Mouse (Mus musculus): ENCODE measurements around the gene Alox12b.

Alox12b gene

DNA sequence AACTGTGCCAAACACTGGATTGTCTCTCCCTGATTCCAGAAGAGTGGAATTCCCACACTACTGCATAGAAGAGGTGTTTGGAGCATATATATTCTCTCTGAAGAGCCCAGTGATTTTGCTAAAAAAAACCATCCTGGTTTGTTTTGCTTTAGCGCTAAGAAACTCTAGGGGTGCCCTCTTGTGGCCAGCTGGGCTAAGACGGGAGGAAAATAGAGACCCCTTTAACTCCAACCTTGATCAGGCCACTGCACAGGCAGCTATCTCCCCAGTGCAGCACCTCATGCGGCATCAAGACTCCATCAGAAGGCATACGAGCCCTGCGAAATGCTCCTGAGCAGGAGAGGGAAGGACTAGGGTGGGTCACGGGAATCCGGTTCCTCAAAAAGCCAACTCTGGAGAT, 6.3 kb upstream of the Alox12b start:
- in situ Hi-C loops (cut with MboI; ENCODE audit: low pct_unique_long_range_greater_than_20kb in 1 of 2, low sequenced_read_pairs in 2 of 2, unreplicated experiment in 1 of 2): no loop called here

DNA sequence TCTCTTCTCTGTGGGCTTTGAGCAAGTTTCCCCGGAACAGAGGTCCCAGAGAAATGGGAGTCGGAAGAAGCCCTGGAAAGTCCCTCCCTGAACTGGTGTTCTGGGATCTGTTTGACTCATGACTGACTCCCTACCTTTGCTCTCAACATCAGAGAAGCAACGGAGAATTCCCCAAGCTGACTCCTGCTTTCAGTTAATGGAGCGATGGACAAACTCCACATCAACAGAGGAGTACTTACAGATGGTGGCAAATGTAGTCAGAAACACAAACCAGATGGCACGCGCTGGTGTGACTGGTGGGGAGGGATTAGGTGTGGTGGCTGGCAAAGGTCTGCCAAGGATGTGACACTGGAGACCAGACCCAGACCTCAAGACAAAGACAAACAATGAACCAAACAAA, 5.8 kb upstream of the Alox12b start:
- in situ Hi-C loops (cut with MboI; ENCODE audit: low pct_unique_long_range_greater_than_20kb in 1 of 2, low sequenced_read_pairs in 2 of 2, unreplicated experiment in 1 of 2): no loop called here

DNA sequence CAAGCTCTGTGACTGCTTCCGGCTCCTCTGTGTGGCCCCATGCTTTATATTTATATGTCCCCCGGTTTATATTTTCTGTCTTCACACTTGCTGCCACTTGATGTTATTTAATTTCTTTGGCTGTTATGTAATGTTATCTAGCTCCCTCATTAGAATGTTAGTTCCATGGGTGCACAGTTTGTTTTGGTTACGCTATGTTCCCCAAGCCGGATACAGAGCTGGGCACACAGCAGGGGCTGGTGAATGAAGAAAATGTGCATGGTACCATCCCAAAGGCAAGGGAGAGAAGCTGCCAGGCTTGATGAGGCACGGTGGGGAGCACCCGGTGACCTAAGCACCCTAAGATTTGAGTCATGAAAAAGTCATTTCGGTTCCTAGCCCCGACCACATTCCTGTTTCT, 3.0 kb upstream of the Alox12b start:
- in situ Hi-C loops (cut with MboI; ENCODE audit: low pct_unique_long_range_greater_than_20kb in 1 of 2, low sequenced_read_pairs in 2 of 2, unreplicated experiment in 1 of 2): no loop called here

DNA sequence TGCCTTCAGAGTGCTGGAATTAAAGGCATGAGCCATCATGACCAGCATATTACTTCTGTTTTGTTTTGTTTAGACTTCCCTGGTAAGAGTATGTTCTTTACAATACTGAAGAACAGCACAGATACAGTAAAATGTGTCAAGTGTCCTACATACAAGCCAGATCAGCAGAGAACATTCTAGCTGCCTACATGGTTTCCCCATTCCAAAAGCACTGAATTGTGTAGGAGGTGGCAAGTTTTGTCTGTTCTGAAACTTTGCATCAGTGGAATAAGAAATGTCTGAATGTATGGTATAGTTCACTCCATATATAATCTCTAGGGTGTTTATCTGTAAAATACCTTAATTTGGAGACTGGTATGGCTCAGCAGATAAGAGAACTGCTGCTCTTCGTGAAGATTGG, 1.4 kb upstream of the Alox12b start:
- in situ Hi-C loops (cut with MboI; ENCODE audit: low pct_unique_long_range_greater_than_20kb in 1 of 2, low sequenced_read_pairs in 2 of 2, unreplicated experiment in 1 of 2): no loop called here

DNA sequence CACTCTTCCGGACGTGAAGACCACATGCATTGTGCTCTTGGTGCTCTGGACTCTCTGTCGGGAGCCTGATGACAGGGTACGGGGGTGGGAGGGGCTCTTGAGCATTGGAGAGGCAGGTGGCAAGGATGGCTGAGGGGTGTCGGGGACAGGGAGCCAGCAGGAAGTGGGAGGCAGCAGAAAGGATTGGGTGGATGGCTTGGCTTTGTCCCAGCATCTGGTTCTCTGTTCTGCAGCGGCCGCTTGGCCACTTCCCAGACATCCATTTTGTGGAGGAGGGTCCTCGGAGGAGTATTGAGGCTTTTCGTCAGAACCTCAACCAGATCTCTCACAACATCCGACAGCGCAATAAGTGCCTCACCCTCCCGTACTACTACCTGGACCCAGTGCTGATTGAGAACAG, 12.5 kb downstream of the Alox12b start:
- in situ Hi-C loops (cut with MboI; ENCODE audit: low pct_unique_long_range_greater_than_20kb in 1 of 2, low sequenced_read_pairs in 2 of 2, unreplicated experiment in 1 of 2): no loop called here

DNA sequence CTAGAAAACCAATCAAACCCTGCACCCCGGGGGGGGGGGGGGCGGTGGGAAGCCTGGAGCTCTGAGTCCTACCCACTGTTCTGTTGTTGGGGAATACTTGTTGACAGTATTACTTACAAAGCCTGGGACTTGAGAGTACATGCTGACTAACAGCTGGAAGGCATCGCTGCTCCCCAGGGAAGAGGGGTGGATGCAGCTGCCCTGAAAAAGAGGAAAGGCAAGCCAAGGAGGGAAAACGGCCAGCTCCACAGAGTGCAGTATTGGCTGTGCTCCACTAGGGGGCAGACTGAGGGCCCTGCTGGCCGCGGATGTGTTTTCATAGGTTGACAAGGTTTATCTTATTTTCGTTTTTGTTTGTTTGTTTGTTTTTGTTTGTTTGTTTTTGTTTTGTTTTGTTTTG, 14.8 kb downstream of the Alox12b start:
- in situ Hi-C loops (cut with MboI; ENCODE audit: low pct_unique_long_range_greater_than_20kb in 1 of 2, low sequenced_read_pairs in 2 of 2, unreplicated experiment in 1 of 2): no loop called here

DNA sequence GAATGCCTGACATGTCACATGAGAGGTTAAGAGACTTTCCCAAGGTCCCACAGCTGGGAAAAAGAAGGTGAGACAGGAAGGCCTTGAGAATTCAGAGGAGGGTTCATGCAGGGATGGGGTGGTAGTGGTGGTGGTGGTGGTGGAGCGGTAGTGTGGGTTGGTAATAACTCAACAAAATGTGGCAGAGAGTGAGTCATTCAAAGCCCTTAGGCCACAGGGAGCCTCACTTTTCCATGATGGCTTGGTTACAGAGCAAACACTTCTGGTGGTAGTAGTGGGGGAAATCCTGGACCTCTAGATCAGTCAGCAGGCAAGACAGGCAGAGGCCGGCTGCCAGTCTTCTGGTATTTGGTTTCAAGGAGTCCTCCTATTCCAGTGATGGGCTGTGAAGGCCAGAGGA, 15.8 kb downstream of the Alox12b start:
- in situ Hi-C loops (cut with MboI; ENCODE audit: low pct_unique_long_range_greater_than_20kb in 1 of 2, low sequenced_read_pairs in 2 of 2, unreplicated experiment in 1 of 2): no loop called here

DNA sequence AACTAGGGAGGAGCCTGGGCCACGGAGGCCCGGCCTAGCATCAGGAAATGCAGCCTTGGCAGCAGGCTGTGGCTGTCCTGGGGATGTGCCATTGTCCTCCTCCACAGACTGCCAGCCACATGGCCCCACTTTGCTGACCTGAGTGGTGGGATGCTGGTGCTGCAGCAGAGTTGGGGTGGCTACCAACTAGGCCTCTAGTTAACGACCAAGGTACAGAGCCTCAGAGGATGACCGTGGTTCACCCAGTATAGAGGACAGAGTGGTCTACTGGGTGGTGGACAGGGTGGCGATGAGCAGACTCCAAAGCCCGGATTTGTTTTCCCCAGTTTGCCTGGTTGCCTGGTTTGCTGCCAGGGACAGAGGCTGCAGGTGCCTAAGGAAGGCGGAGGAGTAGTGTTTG, 17.9 kb downstream of the Alox12b start:
- in situ Hi-C loops (cut with MboI; ENCODE audit: low pct_unique_long_range_greater_than_20kb in 1 of 2, low sequenced_read_pairs in 2 of 2, unreplicated experiment in 1 of 2): no loop called here

DNA sequence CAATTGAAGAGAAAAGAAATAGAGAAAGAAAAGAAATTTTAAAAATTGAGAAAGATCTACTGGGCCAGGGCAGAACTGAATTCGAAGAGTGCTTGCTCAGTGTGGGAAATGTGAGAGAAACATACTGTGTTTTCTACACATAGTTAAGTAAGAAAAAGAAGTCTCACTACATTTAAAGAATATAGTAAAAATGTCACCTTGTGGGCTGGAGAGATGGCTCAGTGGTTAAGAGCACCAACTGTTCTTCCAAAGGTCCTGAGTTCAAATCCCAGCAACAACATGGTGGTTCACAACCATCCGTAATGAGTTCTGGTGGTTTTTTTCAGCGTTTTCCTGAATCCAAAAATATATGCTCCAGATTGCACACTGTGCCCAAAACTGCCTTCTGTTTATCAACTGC, 21.7 kb downstream of the Alox12b start:
- in situ Hi-C loops (cut with MboI; ENCODE audit: low pct_unique_long_range_greater_than_20kb in 1 of 2, low sequenced_read_pairs in 2 of 2, unreplicated experiment in 1 of 2): no loop called here

DNA sequence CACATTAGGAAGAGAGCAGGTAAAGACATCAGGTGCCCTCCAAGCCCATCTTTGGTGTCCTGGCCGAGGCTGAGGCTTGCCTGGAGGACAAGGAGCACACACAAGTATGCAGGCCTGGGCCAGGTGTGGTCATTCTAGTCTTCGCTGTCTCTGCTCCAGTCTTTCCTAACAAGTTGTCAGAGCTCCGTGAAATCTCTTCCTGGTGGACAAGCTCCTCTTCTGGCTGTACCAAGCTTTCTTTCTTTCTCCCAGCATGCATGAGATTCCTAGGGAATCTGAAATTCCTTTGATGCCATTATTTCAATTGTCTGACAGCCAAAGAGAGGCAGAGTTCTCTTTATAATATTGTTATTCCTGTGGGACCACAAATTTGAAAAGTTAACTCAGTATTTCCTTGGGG, 22.7 kb downstream of the Alox12b start:
- in situ Hi-C loops (cut with MboI; ENCODE audit: low pct_unique_long_range_greater_than_20kb in 1 of 2, low sequenced_read_pairs in 2 of 2, unreplicated experiment in 1 of 2): no loop called here

DNA sequence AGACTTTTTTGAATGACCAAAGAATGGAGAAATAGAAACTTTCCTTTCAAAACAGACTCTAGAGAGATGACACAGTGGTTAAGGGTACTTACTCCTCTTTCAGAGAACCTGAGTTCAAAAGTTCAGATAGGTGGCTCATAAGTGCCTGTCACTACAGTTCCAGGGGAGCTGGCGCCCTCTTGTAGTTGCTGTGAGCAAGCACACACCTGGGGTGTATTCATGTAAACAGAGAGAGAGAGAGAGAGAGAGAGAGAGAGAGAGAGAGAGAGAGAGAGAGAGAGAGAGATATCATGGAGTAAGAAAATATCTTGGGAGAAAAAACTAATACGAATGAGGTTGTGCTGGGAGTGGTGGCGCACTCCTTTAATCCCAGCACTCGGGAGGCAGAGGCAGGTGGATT, 23.3 kb downstream of the Alox12b start:
- in situ Hi-C loops (cut with MboI; ENCODE audit: low pct_unique_long_range_greater_than_20kb in 1 of 2, low sequenced_read_pairs in 2 of 2, unreplicated experiment in 1 of 2): no loop called here

DNA sequence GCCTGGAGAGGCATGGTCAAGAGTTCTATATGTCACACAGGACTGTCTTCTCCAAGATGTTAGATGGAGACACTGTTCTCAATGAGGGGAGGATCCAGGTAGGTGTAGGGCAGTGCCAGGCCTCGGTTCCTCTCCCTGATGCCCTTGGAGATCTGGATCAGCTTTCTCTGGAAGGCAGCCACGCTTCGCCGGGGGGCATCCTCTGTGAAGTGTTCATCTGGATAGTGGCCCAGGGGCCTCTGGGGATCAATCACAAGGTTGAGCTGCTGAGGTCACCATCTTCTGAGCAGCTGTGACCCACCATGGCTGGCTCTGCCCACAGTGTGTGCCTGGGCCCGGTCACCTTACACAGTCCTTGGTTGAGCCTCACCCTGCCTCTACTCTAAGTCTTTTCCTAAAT, 28.2 kb downstream of the Alox12b start:
- in situ Hi-C loops (cut with MboI; ENCODE audit: low pct_unique_long_range_greater_than_20kb in 1 of 2, low sequenced_read_pairs in 2 of 2, unreplicated experiment in 1 of 2): no loop called here

DNA sequence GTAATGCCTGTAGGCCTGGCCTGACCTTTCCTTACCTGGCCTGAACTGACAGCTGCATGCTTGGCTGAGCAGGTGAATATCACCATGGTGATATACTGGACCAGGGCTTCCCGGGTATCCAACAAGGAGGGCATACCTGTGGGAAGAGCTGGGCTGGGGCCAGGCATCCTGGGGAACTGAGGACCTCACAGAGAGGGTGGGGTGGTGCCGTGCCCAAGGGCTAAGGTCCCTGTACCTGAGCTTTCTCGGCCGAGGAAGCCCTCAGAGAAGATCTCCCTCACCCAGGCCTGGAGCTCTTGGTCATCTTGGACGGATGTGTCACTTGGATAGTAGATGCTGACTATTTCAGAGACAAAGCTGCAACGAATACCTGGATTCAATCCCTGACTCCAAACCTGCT, 29.1 kb downstream of the Alox12b start:
- in situ Hi-C loops (cut with MboI; ENCODE audit: low pct_unique_long_range_greater_than_20kb in 1 of 2, low sequenced_read_pairs in 2 of 2, unreplicated experiment in 1 of 2): no loop called here

DNA sequence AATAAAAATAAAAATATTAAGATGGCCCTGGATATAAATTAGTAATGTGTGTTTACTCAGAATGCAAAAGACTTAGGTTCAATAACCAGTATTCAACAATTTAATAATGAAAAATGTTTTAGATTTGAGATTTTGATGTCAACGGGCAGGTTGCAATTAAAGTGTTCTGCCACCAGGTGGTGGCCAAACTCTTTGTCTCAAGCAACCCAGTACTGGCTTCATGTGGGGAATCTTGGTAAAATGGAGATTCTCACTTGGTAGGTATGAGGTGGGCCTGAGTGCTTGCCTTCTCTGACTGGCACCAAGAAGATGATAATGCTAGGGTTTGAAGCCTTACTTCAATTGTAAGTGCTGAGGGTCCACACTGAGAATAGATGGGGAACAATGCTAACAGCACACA, 36.1 kb downstream of the Alox12b start:
- in situ Hi-C loops (cut with MboI; ENCODE audit: low pct_unique_long_range_greater_than_20kb in 1 of 2, low sequenced_read_pairs in 2 of 2, unreplicated experiment in 1 of 2): loop anchor here in 1 of 2 experiments (10.0 kb wide), 1 partner anchor 52 kb away; no protein-coding TSS in a partner anchor

DNA sequence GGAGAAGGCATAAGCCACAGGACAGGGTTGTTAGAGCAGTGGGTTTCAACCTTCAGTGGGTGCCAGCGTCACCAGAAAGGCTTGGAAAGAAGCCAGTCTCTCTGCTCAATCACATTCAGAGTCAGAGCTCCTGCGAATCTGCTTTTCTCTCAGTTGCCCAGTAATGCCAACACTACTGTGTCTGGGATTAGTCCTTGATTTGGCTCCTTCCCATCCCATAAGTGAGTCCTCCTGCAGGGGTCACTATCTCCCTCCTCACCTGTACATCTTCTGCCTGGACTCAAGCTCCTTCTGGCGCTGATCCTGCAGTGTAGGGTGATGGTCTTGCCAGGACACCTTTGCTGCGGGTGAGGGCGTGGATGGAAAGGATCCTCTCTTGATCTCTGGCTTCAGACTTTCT, 40.0 kb downstream of the Alox12b start:
- in situ Hi-C loops (cut with MboI; ENCODE audit: low pct_unique_long_range_greater_than_20kb in 1 of 2, low sequenced_read_pairs in 2 of 2, unreplicated experiment in 1 of 2): loop anchor here (5.0 to 10.0 kb wide), 2 partner anchors 41 to 48 kb away; partner anchors contain the start of gene Gucy2e (in 1 of the 2)

DNA sequence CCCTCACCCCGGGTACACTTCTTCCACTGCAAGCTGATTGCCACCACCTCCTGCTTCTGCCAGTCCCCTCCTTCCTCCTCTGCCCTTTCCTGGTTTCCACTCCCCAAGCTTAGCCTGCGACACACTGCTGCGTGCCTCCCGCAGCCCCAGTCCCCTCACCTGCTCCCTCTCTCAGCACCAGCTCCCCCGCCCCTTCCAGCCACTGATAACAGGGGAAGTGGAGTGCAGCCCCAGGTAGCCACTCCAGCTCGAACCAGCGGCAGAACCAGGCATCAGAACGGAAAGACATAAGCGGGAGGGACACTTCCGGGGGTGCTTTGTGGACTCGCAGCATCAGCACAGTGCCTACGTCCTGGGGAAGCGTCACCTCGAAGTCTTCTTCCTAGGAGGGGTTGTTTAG, 40.4 kb downstream of the Alox12b start:
- in situ Hi-C loops (cut with MboI; ENCODE audit: low pct_unique_long_range_greater_than_20kb in 1 of 2, low sequenced_read_pairs in 2 of 2, unreplicated experiment in 1 of 2): loop anchor here (5.0 to 10.0 kb wide), 2 partner anchors 40 to 48 kb away; partner anchors contain the start of gene Gucy2e (in 1 of the 2)

DNA sequence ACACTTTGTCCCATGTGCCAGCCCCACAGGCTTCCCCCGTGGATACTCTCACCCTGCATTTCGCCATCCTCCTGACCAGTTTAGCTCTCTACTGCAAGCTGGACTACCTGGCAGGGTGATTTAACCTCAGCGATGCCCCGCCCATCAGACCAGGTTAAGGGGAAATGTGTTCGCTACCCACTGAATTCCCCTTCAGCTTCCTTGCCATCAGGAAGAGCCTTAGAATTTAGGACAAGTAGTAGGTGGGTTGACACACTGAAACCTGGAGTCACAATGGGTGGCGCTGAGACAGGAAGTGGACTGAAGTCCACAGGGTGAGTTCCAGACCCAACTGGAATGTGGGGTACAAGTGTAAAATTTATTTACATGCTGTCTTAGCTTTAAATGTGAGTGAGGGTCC, 41.0 kb downstream of the Alox12b start, which contains the start of gene Alox8:
Gene Alox8, minus strand, starts transcription at position 101 of the 400 bp plus-strand sequence.
- in situ Hi-C loops (cut with MboI; ENCODE audit: low pct_unique_long_range_greater_than_20kb in 1 of 2, low sequenced_read_pairs in 2 of 2, unreplicated experiment in 1 of 2): loop anchor here (5.0 to 10.0 kb wide), 2 partner anchors 40 to 47 kb away; partner anchors contain the start of gene Gucy2e (in 1 of the 2)

DNA sequence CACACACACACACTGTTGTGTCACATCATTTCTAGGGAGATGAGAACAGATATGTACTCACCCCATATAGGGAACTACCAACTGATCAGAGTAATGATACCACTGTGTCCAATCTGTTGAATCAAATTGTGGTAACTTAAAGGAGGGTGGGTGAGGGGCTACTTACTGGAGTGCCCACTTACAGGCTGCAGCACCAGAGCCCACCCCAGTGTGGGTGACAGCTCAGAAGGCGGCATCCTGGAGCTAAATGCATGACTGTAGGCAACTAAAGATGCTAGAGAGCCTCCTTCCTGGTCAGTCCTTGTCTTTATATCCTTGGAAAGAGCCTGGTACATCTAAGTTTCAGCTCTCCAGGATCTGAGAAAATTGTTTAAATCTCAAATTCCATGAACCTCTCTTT, 42.5 kb downstream of the Alox12b start:
- in situ Hi-C loops (cut with MboI; ENCODE audit: low pct_unique_long_range_greater_than_20kb in 1 of 2, low sequenced_read_pairs in 2 of 2, unreplicated experiment in 1 of 2): loop anchor here (5.0 to 10.0 kb wide), 2 partner anchors 38 to 46 kb away; partner anchors contain the start of gene Gucy2e (in 1 of the 2)

DNA sequence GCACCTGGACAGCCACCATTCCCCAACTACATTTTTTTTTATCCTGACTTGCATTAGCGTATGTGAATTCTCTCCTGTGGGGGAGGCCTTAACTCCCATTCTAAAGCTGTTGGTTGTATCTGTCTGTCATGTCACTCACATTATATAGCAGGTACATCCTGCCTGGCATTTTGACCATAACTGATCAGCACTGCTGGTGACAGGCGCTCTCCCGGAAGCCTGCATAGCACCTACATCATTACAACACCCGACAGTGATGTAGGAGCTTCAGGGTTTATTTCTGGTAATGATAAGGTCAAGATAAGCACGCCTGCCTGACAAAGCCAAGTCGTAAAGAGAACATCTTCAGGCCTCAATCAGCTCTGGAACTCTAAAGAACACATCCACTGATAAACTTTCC, 43.4 kb downstream of the Alox12b start:
- in situ Hi-C loops (cut with MboI; ENCODE audit: low pct_unique_long_range_greater_than_20kb in 1 of 2, low sequenced_read_pairs in 2 of 2, unreplicated experiment in 1 of 2): no loop called here

DNA sequence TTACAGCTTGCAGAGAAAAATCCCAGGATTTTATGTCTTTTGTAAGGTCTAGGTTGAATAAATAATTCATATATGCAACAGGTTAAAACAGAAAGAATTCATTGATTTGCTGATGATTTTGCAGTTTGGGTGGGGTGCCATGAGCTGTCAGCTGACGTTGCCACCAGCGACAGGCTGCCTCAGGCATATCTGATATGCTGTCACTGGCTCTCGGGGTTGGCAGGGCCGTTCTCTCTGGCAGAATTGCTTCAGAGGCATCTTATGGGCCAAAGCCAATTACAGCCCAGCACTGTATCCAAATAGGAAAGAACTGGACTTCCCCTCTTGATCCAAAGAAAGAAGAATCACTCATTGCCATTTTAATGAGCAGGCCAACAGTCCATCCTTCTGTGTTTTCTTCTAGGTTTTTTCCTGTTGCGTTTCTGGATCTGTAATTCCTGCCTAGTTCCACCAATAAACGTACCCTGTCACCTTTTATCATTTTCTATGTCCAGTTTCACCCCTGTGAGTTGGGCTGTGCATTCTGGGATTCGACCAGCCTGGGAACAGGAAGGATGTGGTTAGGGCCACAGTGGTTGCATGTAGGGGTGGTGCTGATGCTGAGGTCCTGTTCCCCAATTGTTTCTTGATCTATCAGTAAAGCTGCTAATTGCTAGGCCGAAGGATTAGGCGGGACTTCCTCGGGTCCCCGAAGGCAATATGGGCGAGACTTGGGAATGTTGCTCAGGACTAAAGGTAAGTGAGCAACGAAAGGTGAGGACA, 45.9 kb downstream of the Alox12b start:
- in situ Hi-C loops (cut with MboI; ENCODE audit: low pct_unique_long_range_greater_than_20kb in 1 of 2, low sequenced_read_pairs in 2 of 2, unreplicated experiment in 1 of 2): no loop called here

All from mouse embryonic stem cell (cell line).